Mouse (Mus musculus) left cerebral cortex, postnatal 4 days (tissue): ENCODE results near the gene Ssh2. TPM values are rescaled to one million over a fixed set of nuclear protein-coding genes. Genes with fewer than 3 reads are reported as not detected.

Source experiments
- DNase-seq: peaks from one replicate; pipeline ENCODE4 v3.0.0-alpha.2; 2022
- intact Hi-C: fragments of 180-260 bp; cut with DNase I; formaldehyde crosslinking; loops from one replicate; pipeline ENCODE4 v1.15.1; 2025
- total RNA-seq, 2 experiments: library from RNA; stranded (reverse); gene quantifications; 2 replicates each; pipeline ENCODE4 v1.2.3; 2021

Gene Ssh2
- total RNA-seq, result 10 to 100 TPM; 60.7 to 62.3 TPM

- intact Hi-C loops, result loop anchor here (5.0 to 10.0 kb wide), 4 partner anchors 91 to 419 kb away; no protein-coding TSS in a partner anchor
- peak; percentile 91 for DNase-seq
Measured at GRCm38 (mm10) chr11:77215951-77216760, at the start of gene Ssh2. TSS of gene Ssh2 (plus strand) at chr11:77216287.

DNA sequence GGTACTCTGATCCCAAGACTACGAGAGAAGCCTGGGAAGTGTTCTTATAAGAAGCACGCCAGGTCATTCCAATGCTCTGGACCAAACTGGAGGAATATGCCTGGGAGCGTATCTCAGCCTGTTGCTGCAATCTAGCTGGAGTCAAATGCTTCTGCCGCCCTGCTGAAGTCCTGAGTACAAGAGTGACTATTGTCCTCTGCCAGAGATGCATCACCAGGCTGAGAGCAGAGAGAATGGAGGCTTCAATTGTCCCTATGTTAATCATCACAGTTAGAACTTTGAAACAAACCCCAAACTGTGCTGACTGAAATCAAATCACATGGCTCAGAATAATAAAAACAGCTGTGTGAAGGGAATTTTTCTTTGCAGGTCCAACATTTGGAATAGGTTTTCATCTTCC is 42.4 kb upstream of the Ssh2 start:
- DNase-seq, result no peak
- intact Hi-C loops, result no loop called here

DNA sequence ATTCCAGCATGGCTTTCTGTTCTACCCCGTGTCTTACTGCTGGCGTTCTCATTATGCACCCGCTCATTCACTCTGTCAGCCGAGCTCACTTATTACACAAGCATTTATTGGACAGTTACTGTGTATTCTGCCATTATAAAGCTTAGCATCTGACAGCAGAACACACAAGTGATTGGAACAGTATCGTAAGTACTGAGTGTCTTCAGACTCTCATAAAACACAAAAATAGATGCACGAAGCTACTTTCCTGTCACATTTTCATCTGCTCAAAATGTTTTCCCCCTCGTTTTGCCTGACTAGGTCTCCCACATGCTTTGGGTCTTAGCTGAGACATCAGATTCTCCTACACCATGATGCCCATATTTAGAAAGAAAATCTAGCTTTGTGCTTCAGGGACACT is 41.6 kb upstream of the Ssh2 start:
- intact Hi-C loops, result no loop called here
- DNase-seq, result no peak

- intact Hi-C loops, result no loop called here
- DNase-seq, result no peak
Measured at GRCm38 (mm10) chr11:77179771-77180170, 36.3 kb upstream of the Ssh2 start.

GRCm38 (mm10) chr11:77180886-77181285 is 35.2 kb upstream of the Ssh2 start:
- intact Hi-C loops, result no loop called here
- peak; percentile 69 for DNase-seq

DNA sequence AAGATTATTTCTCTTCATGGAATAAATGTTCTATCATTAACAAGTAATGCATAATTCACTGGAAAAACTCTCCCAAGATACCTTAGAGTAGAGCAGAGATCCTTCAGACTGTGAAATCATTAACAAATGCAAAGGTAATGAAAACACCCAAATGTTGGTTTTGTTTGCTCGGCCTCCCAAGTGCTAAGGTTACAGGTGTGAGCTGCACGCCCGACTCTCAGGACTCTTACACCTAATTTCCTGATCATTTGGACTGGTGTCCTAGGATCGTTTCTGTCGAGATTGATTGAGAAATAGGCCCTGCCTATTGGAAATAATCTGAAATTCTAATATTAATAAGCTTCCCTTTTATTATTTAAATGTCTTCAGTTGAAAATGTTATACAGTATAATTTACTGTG is 34.6 kb upstream of the Ssh2 start:
- no peak for DNase-seq
- intact Hi-C loops, result no loop called here

DNA sequence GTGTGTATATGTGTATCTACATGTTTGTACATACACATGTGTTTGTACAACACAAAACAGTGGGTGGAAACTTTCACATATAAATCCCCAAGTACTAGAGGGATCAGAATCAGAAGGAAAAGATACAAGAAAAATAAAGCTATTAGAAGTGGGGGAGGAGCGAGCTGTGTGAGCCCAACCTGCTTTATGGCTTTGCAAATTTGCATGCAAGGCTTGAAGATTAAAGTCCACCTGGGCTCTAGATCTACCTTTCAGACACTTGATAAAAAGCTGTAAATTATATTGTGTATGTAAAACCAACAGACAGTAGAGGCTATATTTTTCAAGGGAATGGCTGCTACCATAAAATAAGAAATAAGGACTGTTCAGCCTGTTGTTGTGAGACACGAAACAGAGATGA is 34.0 kb upstream of the Ssh2 start:
- no peak for DNase-seq
- intact Hi-C loops, result no loop called here

- intact Hi-C loops, result no loop called here
- DNase-seq, result no peak
Measured at GRCm38 (mm10) chr11:77182616-77183015, 33.5 kb upstream of the Ssh2 start.

GRCm38 (mm10) chr11:77184926-77185325 is 31.2 kb upstream of the Ssh2 start:
- intact Hi-C loops, result no loop called here
- DNase-seq, result no peak

GRCm38 (mm10) chr11:77188868-77189267 is 27.2 kb upstream of the Ssh2 start, which contains the start of gene Efcab5:
TSS of gene Efcab5 (minus strand) at chr11:77188968.
- intact Hi-C loops, result no loop called here
- no peak for DNase-seq

GRCm38 (mm10) chr11:77193410-77193809 is 22.7 kb upstream of the Ssh2 start:
- DNase-seq, result no peak
- intact Hi-C loops, result no loop called here

DNA sequence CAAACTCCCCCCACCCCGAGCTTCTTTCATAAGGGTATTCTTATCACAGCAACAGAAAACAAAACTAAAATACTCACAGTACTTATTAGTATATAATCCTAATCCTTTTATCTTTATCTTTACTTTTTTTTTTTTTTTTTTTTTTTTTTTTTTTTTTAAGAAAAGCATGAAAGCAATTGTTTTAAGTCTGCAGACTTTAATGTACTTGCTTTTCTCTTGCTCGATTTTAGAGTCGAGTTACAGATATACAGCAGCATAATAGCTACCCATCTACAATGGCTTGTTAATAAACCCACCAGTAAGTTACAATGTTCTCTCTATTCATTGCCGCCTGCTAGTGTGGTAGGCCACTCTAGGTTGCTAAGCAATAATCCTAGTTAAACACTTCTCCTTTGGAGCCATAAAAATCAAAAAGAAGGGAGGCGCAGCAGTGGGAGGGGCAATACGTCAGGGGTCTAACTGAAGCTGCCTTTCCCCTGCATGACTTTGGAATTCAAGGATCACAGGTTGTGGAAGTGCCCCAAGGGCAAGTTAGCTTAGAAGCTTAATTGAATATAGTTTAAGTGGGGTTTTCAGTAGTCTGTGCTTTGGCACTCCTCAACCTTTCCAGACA is 22.0 kb upstream of the Ssh2 start:
- intact Hi-C loops, result no loop called here
- no peak for DNase-seq

- intact Hi-C loops, result no loop called here
- DNase-seq, result no peak
Measured at GRCm38 (mm10) chr11:77194762-77195161, 21.3 kb upstream of the Ssh2 start.

GRCm38 (mm10) chr11:77195360-77196109 is 20.6 kb upstream of the Ssh2 start:
- intact Hi-C loops, result no loop called here
- DNase-seq, result no peak

DNA sequence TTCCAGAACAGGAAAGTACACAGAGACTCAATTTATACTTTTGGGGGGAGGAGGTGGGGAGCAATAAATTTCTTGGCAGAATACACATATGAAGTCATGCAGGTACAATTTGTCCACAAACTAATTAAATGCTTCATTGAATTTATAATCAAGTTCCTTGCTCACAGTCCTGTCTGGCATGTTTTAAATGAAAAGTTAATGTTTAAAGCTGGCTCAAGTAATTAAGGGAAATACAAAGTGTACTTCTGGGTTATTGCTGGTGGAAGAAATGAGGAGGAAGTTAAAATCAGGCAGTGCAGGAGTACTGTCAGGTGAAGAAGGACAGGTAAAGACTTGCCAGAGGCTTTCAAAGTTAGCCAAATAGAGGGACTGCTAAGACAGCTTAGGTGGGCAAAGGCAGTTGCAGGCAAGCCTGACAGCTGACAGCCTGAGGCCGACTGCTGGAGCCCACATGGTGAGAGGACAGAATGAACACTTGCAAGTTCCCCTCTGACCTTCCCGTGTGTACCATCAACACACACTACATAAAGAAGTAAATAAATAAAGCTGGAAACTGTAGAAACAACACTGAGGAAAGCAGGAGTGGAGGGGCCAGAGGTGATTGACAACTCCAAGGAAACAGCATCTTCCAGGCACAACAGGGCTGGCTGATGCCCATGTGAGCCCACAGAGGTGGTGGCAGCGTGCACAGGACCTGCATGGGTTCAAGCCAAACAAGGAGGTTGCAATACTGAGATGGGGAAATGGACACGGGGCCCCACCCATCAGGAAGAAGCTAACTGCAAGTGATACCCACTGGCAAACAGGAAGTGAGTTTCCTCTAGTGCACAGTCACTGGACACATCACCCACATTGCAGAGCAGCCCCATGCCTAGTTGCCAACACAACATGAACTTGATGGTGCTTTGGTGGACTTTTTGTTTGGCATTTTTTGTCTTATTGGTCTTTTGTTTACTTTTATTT is 19.6 kb upstream of the Ssh2 start:
- intact Hi-C loops, result no loop called here
- no peak for DNase-seq

DNA sequence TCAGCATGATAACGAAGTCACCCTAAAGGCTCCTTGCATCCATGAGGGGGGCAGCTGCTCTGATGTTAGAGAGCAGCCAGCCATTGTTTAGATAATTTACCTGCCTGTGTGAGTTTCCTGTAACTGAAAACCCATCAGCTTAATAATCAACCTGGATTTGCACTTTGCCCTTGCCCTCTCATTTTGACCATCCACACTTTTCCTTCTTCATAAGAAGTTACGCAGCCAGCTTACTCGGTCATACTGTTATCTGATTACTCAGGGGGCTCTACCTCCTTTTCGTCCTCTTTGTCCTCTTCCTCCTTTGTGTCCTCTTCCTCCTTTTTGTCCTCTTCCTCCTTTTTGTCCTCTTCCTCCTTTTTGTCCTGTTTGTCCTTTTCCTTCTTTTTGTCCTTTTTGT is 16.5 kb upstream of the Ssh2 start:
- intact Hi-C loops, result no loop called here

DNA sequence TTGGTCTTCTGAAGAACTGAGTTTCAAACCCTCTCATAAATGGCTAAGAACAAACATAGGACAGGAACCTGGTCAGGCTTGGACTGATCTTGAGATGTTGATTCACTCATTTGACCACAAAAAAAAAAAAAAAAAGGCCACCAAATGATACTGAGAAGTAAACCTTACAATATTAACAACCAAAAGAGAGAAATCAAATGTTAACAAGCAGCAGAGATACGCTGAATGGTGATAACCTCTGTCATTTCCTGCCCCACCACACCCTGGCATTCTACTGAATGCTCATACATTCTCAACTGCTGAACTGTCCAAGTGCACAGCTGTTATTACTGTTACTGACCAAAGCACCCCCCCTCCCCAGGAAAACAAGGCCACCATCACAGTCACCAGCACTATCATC is 15.4 kb upstream of the Ssh2 start:
- DNase-seq, result no peak
- intact Hi-C loops, result no loop called here

More for the DNA sequence above, 16.5 kb upstream of the Ssh2 start:
- no peak for DNase-seq

DNA sequence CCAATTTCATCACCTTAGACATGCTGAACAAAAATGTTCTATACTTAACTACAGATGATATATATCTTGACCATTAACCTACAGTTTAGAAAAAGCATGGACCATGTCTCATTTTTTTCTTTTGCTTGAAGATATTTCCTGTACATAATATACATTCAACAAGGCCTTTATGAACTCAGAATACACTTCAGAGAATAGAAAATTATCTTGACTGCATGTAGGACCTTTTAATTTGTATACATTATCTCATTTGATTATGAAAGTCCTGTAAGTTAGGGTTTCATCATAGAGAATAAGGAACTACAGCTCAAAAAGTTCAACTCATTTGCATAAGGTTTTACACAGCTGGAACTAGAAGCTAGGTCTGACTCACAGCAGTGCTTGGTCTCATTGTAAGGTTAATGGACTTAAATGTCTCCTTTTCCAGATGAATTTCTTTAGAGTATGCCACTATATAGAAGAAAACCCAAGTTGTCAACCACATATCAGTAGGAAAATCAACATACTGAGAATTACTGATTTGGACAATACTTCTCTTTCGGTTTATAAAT is 1.9 kb upstream of the Ssh2 start:
- DNase-seq, result no peak

GRCm38 (mm10) chr11:77214755-77215154 is 1.3 kb upstream of the Ssh2 start:
- peak; percentile 58 for DNase-seq
- intact Hi-C loops, result loop anchor here (5.0 to 10.0 kb wide), 4 partner anchors 93 to 420 kb away; no protein-coding TSS in a partner anchor

More for the DNA sequence above, 1.9 kb upstream of the Ssh2 start:
- intact Hi-C loops, result loop anchor here (10.0 kb wide), 3 partner anchors 109 to 421 kb away; no protein-coding TSS in a partner anchor

- intact Hi-C loops, result loop anchor here (5.0 to 10.0 kb wide), 4 partner anchors 92 to 419 kb away; no protein-coding TSS in a partner anchor
- no peak for DNase-seq
Measured at GRCm38 (mm10) chr11:77215483-77215882, 604 bp upstream of the Ssh2 start.
